Comparison of ENCODE assay signal across 19 mouse cellular contexts in the genomic region with DNA sequence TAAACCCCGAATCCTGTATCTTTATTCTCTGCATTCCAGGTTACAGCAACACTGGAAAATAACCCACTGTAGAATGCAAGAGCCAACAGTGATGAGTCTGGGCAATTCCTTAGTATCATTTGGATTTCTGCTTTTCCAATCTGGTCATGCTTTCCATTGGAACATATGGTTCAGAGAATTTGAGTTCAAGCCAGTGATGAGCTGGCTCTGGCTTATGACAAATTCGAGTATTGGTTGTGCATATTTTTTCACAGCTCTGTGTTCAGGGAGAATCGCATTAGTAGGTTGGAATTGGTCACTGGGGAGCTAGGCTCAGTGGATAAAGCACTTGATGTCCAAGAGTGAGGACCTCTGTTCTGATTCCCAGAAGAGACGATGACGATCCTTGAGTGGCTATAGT. TPM values are rescaled to one million over a fixed set of nuclear protein-coding genes. Genes with fewer than 3 reads are reported as not detected.
A peak's percentile ranks its signal among the peaks of the same experiment; 100 is the strongest.
DNase-seq lines count a peak whose midpoint lies in the region; ATAC-seq and TF ChIP-seq lines count a peak whose summit lies in the region.
"Had no signal": no experiment of that assay in that cellular context is flagged by ENCODE, and none has a peak within 500 bp of the region (broad histone marks: within the 10 kb centered on the region; RNA-seq: fewer than 3 reads in every experiment).

No protein-coding gene starts in this region.

- no peak for DNase-seq in cerebellum, postnatal 36 days
- DNase-seq in heart, adult 11 months = peak; percentile 46
- no peak for DNase-seq in heart, adult 8-10 months (ENCODE audit: low spot score)
- DNase-seq in layer of hippocampus, adult 9-10 months (ENCODE audit: low spot score) = peak; percentile 60
- DNase-seq in right cerebral cortex, postnatal 25 days = peak; percentile 10
- DNase-seq in midbrain, postnatal 0 days (ENCODE audit: low spot score) = no peak
- DNase-seq: adrenal gland, postnatal 25 days; cerebellum, adult 11-12 months; lung, adult 2 months had no signal

- no peak for TF ChIP-seq CTCF in midbrain, postnatal 0 days (IDR thresholded peaks at IDR 0.05)

- no peak overlapping the region for H3K27ac ChIP-seq in midbrain, postnatal 0 days (ENCODE audit: low read depth, low read length)
- H3K27ac ChIP-seq: heart, embryonic 15.5 days; intestine, embryonic 15.5 days; kidney, postnatal 0 days; macrophage; midbrain, embryonic 13.5 days had no signal

- H3K9ac ChIP-seq in midbrain, postnatal 0 days (replicated peaks; ENCODE audit: low read length, poor library complexity, severe bottlenecking) = no peak overlapping the region
- H3K9ac ChIP-seq: heart, embryonic 15.5 days; intestine, embryonic 15.5 days; midbrain, embryonic 13.5 days had no signal

- no peak overlapping the region for H3K4me2 ChIP-seq in midbrain, postnatal 0 days (ENCODE audit: low read depth, low read length, poor library complexity, severe bottlenecking)
- H3K4me2 ChIP-seq: heart, embryonic 15.5 days; intestine, embryonic 15.5 days; midbrain, embryonic 13.5 days had no signal

- H3K4me1 ChIP-seq in midbrain, postnatal 0 days (ENCODE audit: insufficient read depth, low read length) = no peaks in the 10 kb centered on the region
- H3K4me1 ChIP-seq: heart, embryonic 15.5 days; intestine, embryonic 15.5 days; midbrain, embryonic 13.5 days had no signal

- 89% methylated on average over 5 of the region's 5 CpGs for WGBS in midbrain, postnatal 0 days

- no peaks in the 10 kb centered on the region for H3K36me3 ChIP-seq in midbrain, postnatal 0 days (ENCODE audit: insufficient read depth, low read length)
- H3K36me3 ChIP-seq: heart, embryonic 15.5 days; intestine, embryonic 15.5 days; midbrain, embryonic 13.5 days had no signal

- no peaks in the 10 kb centered on the region for H3K27me3 ChIP-seq in midbrain, postnatal 0 days (ENCODE audit: insufficient read depth, low read length)
- H3K27me3 ChIP-seq: CH12.LX; heart, embryonic 15.5 days; intestine, embryonic 15.5 days; midbrain, embryonic 13.5 days had no signal

- H3K9me3 ChIP-seq in midbrain, postnatal 0 days (ENCODE audit: low read length) = no peaks in the 10 kb centered on the region
- H3K9me3 ChIP-seq: heart, embryonic 15.5 days; intestine, embryonic 15.5 days; midbrain, embryonic 13.5 days had no signal

- H3K4me3 ChIP-seq in midbrain, postnatal 0 days (ENCODE audit: low read depth, low read length) = no peak overlapping the region
- H3K4me3 ChIP-seq: heart, embryonic 15.5 days; intestine, embryonic 15.5 days; midbrain, embryonic 13.5 days had no signal

- ATAC-seq in cerebellum, adult (ENCODE audit: insufficient number of reproducible peaks, low FRiP score, low TSS enrichment) = 0 out of 2 replicates have a peak, but pooled peaks have one; percentile 31
- ATAC-seq in midbrain, postnatal 0 days (ENCODE audit: low FRiP score) = no peak
- no peak for ATAC-seq in CD4-positive, CD25-positive, alpha-beta regulatory T cell, adult 4 months
- ATAC-seq: activated CD4-positive, CD25-positive, alpha-beta regulatory T cell, adult 4 months; intestine, embryonic 15.5 days; midbrain, embryonic 13.5 days had no signal

RNA-seq across cellular contexts. Expression of gene Tenm3, which starts 36.8 kb away (rescaled TPM):
- total RNA-seq in heart, adult 8-10 months (2022) = 1 to 10 TPM; 2.1 to 3.8 (median 3.2) TPM
- 160 and 184 TPM in 2 replicates for total RNA-seq in midbrain, postnatal 0 days (2014; rRNA removed)
- polyA plus RNA-seq in midbrain, postnatal 0 days (2015; fragmentation: Nextera tagmentation; extraction: Ambion mirVana) = 22.9 and 25.0 TPM in 2 replicates
- polyA plus RNA-seq in CD4-positive, CD25-positive, alpha-beta regulatory T cell, adult 4 months (2017; shearing (Covaris generic)) = under 1 TPM in 1 of 2 experiments, not detected in 1; 0.22 TPM
- total RNA-seq: granulocyte monocyte progenitor cell, adult 5-6 weeks had no signal
- polyA plus RNA-seq: activated CD4-positive, CD25-positive, alpha-beta regulatory T cell, adult 4 months; macrophage had no signal

Comparison
In these comparisons a context has a peak if more than half of its experiments do, and no peak if none do; other contexts are left out.
1. DNase-seq: peak in heart, adult 11 months (single experiment), layer of hippocampus, adult 9-10 months (single experiment) and right cerebral cortex, postnatal 25 days (single experiment); none in cerebellum, postnatal 36 days (0 of 2), heart, adult 8-10 months (single experiment) and midbrain, postnatal 0 days (single experiment).
2. RNA of gene Tenm3, which starts 36.8 kb away (total RNA-seq): 160 to 184 TPM in midbrain, postnatal 0 days; 2.1 to 3.8 TPM in heart, adult 8-10 months; every median in the first group is over 10 times any median in the second.